Mouse (Mus musculus) cortical plate, adult 2 months (tissue): ENCODE measurements around the gene Scarf1.

Experiments used
- CTCF ChIP-seq: fragments of 200-500 bp; IDR thresholded peaks from 2 replicates; pipeline ENCODE4 v1.5.1; 2011; ENCODE audit warnings: mild to moderate bottlenecking, control low read depth, low read length; ENCODE audit not compliant: insufficient read depth; ENCODE audit errors: extremely low read depth
- POLR2A ChIP-seq: fragments of 200-500 bp; IDR thresholded peaks from 2 replicates; pipeline ENCODE4 v1.6.1; 2011; ENCODE audit warnings: mild to moderate bottlenecking, low read length, control low read depth; ENCODE audit not compliant: insufficient read depth; ENCODE audit errors: extremely low read depth

- TF ChIP-seq CTCF (no peak), POLR2A (no peak)
Observed at GRCm38 (mm10) chr11:75512301-75513018, 880 bp upstream of the Scarf1 start.
